Mouse (Mus musculus) activated CD4-positive, CD25-positive, alpha-beta regulatory T cell, adult 9 weeks (primary cell): Measurements from ENCODE around the gene Adamts2. TPM values are rescaled to one million over a fixed set of nuclear protein-coding genes. Genes with fewer than 3 reads are reported as not detected.

ENCODE experiments used
- polyA plus RNA-seq: library from polyadenylated mRNA; unstranded; fragments of 100-300 nt; shearing (Covaris generic); gene quantifications from one replicate; pipeline ENCODE4 v1.2.1, GENCODE M21; 2017

Adamts2 gene
- not detected for polyA plus RNA-seq

DNA sequence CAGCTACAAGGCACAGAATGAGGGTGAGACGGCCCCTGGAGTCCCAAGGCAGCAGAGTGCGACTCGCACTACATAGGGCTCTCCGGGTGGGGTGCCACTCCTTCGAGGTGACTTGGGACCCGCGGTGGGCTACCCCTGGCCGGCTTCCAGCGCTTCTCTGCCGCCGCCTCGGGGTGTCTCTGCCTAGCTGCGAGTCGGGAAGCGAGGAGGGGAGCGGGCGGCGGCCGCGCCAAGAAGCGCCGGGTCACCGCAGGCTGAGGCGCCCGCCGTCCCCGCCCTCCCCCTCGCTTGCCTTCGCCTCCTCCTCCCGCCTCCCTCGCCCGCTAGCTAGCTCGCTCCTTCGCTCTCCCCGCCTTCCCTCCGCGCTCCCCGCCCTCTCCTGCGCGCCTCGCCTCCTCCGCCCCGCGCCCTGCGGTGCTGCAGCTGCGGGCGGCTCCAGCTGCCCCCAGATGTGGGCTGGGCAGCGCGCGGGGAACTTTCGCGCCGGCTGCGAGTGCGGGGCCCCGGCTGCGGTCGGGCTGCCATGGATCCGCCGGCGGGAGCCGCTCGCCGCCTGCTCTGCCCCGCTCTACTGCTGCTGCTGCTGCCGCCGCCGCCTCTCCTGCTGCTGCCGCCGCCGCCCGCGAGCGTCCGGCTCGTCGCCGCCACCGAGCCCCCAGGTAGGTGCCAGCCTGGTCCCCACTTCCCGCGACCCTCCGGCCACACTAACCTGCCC is at the start of gene Adamts2:
TSS of gene Adamts2 (plus strand) at position 444 of the 715 bp plus-strand sequence.

DNA sequence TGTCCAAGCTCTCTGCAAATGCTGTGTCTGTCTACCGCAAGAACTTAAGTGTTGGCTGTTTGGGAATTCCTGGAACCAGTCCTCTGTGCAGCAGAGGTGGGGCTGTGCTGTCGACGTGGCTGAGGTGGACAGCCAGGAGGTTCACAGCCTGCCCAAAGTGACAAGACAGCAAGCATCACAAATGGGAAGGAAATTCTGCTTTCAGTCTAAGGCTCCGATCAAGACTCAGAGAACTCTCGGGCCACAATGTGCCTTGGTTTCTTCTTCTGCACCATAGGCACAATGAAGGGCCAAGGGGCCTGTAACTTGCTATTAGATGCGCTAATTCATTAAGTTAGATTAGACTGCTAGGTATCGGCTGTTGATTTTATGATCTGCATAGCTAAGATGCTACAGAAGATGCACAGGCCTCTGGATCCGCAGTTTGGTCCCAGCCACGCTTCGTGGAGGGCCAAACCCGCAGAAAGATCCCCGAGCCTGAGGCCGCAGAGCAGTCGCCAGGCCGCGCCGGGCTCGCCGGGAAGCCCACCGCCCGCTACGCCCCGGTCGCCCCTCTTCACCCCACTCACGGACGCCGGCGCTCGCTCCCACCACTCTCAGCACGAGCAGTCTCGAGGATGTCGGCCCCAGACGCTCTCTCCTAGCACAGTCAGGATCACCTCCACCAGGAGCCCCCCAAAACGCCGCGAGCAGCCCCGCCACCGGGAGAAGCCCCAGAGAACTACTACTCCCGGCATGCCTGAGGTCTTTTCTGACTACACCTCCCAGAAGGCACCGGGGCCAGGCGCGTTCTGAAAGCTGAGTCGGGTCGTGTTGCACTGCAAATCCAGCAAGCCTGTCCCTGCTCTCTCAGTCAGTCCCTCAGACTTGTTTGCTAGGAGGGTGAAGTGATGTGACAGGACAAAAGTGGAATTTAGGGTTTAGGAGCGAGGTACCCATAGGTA is 225.4 kb downstream of the Adamts2 start, which contains the start of gene Zfp354c:
TSS of gene Zfp354c (minus strand) at position 715 of the 944 bp plus-strand sequence.

DNA sequence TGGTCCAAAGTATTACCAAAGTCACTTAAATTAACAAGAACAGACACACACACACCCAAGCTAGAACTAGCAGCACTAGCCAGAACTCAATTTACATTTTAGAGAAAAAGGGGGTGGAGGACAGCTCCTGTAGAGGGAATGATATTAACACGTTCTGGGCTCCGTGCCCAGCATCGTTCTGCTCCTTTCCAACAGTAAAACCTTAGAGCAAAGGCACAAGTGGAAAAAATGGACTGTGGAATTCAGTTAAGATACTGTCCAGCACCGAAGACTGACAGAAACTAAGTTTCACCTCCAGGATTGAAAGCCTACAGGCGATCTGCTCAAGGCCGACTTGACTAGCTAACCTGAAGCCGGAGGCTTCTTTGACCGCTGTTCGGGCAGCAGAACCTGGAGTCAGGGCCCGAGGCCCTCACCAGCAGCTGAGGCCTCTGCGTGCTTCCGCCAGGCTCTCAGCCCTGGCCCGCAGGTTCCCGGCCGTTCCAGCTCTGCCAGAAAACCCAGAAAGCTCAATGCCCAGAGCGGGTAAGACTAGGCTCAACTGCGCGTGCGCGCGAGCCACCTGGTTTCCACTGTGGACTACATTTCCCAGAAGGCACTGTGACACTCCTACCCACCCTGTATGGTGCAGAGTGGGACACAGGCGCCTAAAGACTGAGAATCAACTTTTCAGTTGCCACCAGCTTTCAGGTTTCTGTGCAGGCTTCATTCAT is 239.3 kb downstream of the Adamts2 start, which contains the start of gene Zfp879:
TSS of gene Zfp879 (minus strand) at position 530 of the 713 bp plus-strand sequence.

DNA sequence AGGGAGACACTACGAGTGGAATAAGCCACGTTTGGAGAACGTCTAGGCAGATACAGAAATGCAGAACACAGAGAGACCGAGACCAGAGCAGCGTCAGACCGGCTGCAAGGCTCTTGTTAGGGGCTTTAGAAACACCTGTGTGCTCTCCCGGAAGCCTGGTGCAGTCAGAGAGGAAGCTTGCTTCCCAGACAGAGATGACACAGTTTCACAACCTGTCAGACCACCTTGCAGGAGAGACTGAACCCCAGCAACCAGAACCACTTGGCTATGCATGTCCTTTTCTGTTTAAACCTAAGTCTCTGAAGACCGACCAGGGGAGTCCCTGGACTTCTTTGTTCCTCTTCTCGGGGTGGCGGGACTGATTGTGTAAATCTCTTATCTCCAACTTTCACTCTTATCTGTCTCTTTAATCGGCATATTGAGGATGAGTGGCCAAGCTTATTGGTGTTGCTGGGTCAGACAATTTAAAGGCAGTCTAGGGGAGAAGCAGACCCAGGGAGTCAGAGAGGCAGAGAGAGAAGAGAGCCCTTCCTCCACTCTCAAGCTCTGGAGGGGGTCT is 248.4 kb downstream of the Adamts2 start, which contains the start of gene Grm6:
TSS of gene Grm6 (plus strand) at position 509 of the 559 bp plus-strand sequence.

Other genes starting within 250 kb of the Adamts2 start
- not detected for gene Cby3, start 247.6 kb upstream of the Adamts2 start, polyA plus RNA-seq
- gene Hnrnph1, start 225.1 kb upstream of the Adamts2 start, polyA plus RNA-seq = 273 TPM
- 8.8 TPM for gene Rufy1, start 171.0 kb upstream of the Adamts2 start, polyA plus RNA-seq
- 1.5 TPM for gene Zfp354c, start 225.6 kb downstream of the Adamts2 start, polyA plus RNA-seq
- not detected for gene Zfp879, start 239.5 kb downstream of the Adamts2 start, polyA plus RNA-seq
- gene Grm6, start 248.6 kb downstream of the Adamts2 start, polyA plus RNA-seq = 0.07 TPM